Mouse (Mus musculus) cortical plate, adult 2 months (tissue): ENCODE data around the gene Fam222b. TPM values are rescaled to one million over a fixed set of nuclear protein-coding genes. Genes with fewer than 3 reads are reported as not detected.
"Not testable (repeated sequence)": the region's sequence is repeated elsewhere in the genome, so short reads cannot be mapped to it uniquely, and the experiment has no call there.

ENCODE experiments used
- H3K27ac ChIP-seq: fragments of 200-500 bp; 2 replicates; pipeline ENCODE4 v1.5.1; 2012; ENCODE audit warnings: low read length, control low read depth, inconsistent platforms; ENCODE audit not compliant: insufficient read depth
- H3K4me1 ChIP-seq: fragments of 200-500 bp; 2 replicates; pipeline ENCODE4 v1.6.1; 2011; ENCODE audit warnings: low read length; ENCODE audit not compliant: control insufficient read depth, insufficient read depth
- H3K4me3 ChIP-seq: fragments of 200-500 bp; 2 replicates; pipeline ENCODE4 v1.5.1; 2011; ENCODE audit warnings: mild to moderate bottlenecking, low read length, control low read depth; ENCODE audit not compliant: insufficient read depth
- CTCF ChIP-seq: fragments of 200-500 bp; IDR thresholded peaks from 2 replicates; pipeline ENCODE4 v1.5.1; 2011; ENCODE audit warnings: mild to moderate bottlenecking, control low read depth, low read length; ENCODE audit not compliant: insufficient read depth; ENCODE audit errors: extremely low read depth
- POLR2A ChIP-seq: fragments of 200-500 bp; IDR thresholded peaks from 2 replicates; pipeline ENCODE4 v1.6.1; 2011; ENCODE audit warnings: mild to moderate bottlenecking, low read length, control low read depth; ENCODE audit not compliant: insufficient read depth; ENCODE audit errors: extremely low read depth
- polyA plus RNA-seq: library from polyadenylated mRNA; depleted of rRNA; stranded (reverse); fragments of >200 nt; gene quantifications from 2 replicates; pipeline ENCODE4 v1.2.3, GENCODE M21; 2012; rRNA removed

Fam222b gene
- polyA plus RNA-seq = 19.1 and 19.5 TPM in 2 replicates

DNA sequence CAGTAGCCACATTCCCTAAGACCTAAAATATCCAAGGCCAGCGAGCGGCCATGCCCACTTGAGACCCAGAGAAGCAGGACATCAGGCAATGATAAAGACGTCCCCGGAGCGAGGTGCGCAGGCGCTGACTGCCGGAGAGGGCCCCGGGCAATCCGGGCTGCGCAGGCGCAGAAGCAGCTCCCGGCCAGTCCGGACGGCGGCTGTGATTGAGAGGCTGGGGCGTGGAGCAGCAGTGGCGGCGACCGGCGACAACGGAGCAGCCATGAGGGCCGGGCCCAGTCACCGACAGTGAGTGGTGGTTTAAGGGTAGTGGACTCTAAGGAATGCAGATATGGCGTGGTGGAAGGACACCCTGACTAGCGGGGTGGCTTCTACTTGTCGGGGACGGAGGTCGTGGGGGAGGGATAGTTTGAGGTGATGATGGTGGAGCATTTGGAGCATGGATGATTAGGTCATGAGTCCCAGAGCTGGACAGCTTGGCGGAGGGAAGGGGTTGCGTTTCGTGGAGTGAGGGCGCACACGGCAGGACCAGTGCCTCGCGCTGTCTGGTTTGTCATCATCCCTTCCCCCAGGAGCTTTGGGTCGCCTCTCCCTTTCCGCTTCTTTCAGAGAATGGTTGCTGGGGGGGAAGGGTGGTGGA, at the start of gene Fam222b:
Gene Fam222b, plus strand, starts transcription at position 157 of the 640 bp plus-strand sequence.
- H3K27ac ChIP-seq = peak within 1 kb of the TSS; percentile 30
- TF ChIP-seq POLR2A = peak; percentile 79
- TF ChIP-seq CTCF = no peak
- peak within 1 kb of the TSS; percentile 89 for H3K4me3 ChIP-seq
- H3K4me1 ChIP-seq = peaks cover 6% of the 10 kb centered on the region; the same call in 1 of the 2 replicates

DNA sequence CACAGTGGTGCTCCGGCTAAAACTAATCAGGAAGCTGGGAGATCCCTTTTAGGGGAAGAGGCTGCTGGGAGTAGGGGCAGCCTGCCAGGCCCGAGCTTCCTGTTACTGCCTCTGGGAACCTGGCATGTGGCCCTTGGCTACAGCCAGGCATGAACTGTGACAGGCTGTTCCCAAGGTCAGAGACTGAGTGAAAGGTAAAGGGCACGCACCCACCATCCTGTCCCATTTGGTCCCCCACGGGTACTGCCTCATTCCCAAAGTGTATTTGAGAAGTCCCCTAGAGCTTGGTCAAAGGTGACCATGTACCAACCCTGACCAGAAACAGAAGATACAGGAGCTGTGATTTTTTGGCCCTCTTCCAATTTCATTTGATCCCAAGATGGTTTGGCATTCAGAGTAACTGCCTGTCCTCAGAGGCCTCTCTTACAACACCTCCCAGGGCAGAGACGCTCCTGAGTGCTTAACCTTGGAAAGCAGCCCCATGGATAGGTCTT, 49.7 kb upstream of the Fam222b start:
- H3K4me1 ChIP-seq = no peaks in the 10 kb centered on the region
- no peak for TF ChIP-seq CTCF
- no peak for TF ChIP-seq POLR2A
- H3K27ac ChIP-seq = no peak overlapping the region
- no peak overlapping the region for H3K4me3 ChIP-seq

DNA sequence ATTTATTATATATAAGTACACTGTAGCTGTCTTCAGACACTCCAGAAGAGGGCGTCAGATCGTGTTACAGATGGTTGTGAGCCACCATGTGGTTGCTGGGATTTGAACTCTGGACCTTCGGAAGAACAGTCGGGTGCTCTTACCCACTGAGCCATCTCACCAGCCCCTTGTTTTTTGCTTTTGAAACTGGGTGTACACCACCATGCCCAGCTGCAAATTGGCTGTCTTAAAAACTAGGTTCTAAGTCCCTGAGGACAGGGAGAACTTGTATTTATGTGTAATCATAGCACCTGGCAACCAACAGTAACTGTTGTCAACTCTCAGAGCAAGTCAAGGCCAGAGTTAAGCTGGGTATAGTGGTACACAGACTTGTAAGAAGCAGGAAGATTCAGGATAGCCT, 45.8 kb upstream of the Fam222b start:
- not testable (repeated sequence) for H3K4me1 ChIP-seq, H3K4me3 ChIP-seq, H3K27ac ChIP-seq

DNA sequence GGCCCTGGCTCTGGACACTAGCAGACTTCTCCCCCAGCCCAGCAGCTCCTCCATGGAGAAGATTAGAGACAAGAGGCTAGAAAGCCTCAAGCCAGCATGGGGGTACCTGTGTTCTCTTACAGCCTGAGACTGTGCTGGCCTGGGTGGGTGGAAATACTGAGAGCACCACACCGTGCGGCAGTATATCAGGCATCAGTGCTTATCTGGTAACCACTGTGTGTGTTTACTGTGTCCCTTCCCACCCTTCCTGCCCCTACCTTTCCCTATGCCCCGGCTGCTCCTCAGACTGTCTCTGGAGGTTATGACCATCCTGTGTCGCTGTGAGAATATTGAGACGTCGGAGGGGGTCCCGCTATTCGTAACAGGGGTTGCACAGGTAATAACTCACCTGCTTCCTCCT, 41.4 kb upstream of the Fam222b start:
- Histone ChIP-seq H3K4me1 (no peaks in the 10 kb centered on the region), H3K27ac (no peak overlapping the region), H3K4me3 (no peak overlapping the region)
- TF ChIP-seq POLR2A = no peak
- no peak for TF ChIP-seq CTCF

DNA sequence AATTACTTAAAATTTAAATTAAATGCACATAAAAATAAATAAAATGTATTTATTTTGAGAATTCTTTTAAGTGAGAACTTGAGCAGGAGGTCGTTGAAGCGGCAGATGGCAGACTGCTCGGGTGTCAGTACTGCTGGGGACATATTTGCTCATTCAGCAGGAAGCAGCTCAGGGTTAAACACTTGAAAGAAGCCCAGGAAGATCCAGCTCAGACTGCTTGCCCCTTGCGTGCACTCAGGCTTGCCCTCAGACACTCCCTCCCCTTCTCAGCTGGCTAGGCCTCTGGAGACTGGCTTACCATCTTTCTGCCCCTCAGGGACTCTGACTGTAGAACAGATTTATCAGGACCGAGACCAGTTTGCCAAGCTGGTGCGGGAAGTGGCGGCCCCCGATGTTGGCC, 37.5 kb upstream of the Fam222b start:
- TF ChIP-seq POLR2A = no peak
- TF ChIP-seq CTCF = no peak
- Histone ChIP-seq H3K4me3 (no peak overlapping the region), H3K27ac (no peak overlapping the region), H3K4me1 (no peaks in the 10 kb centered on the region)

DNA sequence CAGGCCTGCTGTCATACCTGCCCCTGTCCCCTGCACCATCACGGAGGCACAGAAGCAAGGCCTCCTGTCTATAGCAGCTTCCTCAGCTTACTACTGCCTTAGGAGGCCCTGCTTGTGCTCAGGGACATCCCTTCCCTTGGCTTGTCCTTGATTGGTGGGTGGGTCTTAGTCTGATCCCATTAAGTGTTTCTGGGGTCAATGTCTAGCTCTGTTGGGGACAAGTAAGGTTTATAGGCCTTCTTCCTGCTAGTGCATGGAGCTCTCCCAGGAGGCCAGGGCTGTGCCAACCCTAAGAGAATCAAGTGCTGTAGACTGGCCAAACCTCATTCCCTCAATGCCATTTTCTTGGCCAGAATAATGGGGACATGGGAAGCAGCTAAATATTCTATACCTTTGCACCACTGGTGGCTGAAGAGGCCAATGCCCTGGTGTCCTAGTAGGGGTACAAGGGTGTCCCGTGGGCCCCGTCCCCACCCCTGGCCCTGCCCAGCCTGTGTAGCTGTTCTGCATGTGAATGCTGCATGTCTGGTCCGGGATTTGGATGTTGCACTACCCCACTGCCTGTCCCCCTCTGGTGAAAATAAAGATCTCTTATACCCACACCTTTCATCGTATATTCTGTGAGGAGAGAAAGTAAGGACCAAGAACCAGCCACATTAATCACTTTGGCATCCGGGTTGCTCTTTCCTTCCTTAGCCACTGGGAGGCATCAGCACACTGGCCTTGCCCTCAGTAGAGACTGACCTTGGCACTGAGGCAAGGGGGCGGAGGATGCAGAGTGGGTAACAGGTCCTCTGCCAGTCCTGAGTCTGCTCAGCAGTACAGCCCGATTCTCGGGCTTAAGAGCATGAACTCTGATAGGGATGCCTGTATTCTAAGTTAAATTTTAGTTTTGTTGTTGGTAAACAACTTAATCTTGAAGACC, 34.4 kb upstream of the Fam222b start:
- Histone ChIP-seq H3K27ac (no peak overlapping the region), H3K4me3 (no peak overlapping the region), H3K4me1 (no peaks in the 10 kb centered on the region)
- TF ChIP-seq POLR2A (no peak), CTCF (peak; percentile 89)

DNA sequence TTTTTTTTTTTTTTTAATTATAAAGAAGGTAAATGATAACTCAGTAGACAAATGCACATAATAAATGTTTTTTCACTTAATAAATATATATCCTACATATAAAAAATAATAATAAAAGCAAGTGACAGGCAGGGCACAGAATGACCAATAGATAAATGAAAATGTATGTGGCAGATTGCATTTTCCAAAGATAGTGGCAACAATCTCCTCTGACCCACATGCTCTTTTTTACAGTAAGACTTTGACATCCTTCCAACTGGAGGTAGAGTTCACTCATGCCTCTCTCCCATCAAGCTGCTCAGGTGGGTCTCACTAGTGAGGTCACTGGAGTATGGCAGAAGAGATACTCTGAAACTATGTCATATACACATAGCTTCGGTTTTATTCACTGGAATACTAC, 31.9 kb upstream of the Fam222b start:
- no peak overlapping the region for H3K27ac ChIP-seq
- no peak overlapping the region for H3K4me3 ChIP-seq
- TF ChIP-seq CTCF (no peak), POLR2A (no peak)
- H3K4me1 ChIP-seq = no peaks in the 10 kb centered on the region

DNA sequence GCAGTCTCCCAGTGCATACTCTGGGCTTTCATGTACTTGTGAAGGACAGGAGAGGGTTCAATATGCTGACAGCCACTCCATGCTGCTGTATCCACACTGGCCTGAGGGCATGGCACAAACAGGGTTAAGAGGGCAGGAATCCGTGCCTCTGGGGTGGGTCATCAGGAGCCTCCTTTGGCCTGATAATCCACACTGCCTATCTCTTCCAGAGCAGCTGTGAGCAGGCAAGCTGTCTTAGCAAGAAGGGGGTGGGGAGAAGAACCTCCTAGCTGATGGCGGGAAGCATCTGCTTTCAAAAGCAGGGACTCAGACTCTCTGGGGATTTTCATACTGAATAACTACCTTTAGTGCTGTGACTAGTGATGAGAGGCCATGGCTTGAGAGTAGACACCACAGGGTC, 28.6 kb upstream of the Fam222b start:
- H3K27ac ChIP-seq = no peak overlapping the region
- no peak overlapping the region for H3K4me3 ChIP-seq
- TF ChIP-seq POLR2A (no peak), CTCF (no peak)
- H3K4me1 ChIP-seq = no peaks in the 10 kb centered on the region

DNA sequence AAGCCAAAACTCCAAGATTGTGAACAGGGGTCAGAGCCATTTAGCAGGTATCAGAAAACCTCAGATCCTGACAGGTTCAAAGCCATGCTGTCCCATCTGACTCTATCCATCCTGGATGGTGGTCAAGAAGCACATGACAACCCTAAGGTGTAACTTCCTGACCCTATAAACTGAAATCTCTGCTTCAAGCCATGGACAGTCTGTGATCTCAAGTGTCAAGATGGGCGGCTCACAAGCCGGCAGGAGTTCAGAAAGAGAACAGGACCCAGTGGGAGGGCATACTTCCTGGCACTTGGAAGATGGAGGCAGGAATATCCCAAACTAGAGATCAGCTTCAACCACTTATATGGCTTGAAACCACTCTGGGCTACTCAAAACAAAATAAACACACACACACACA, 27.8 kb upstream of the Fam222b start:
- TF ChIP-seq POLR2A = no peak
- no peak for TF ChIP-seq CTCF
- Histone ChIP-seq H3K27ac (no peak overlapping the region), H3K4me3 (no peak overlapping the region), H3K4me1 (no peaks in the 10 kb centered on the region)

DNA sequence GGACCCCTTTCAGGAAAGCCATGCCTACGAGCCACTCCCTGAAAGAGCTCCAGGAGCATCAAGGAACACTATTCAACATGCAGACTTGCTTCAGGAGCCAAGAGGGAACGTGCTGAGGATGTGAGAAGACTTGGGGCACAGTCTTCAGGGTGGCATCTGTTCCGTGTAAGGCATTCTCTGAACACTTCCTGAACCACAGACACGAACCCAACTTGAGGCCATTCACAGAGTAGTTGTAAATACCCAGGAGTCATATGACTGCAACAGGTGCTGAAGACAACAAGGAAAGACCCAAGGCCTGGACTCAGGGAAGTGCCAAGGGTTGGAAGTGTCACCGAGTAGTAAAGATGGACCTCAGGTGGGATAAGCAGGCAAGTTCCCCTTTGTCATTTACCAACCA, 26.9 kb upstream of the Fam222b start:
- Histone ChIP-seq H3K4me1 (no peaks in the 10 kb centered on the region), H3K4me3 (no peak overlapping the region), H3K27ac (no peak overlapping the region)
- no peak for TF ChIP-seq POLR2A
- TF ChIP-seq CTCF = no peak
